Mouse (Mus musculus) forebrain, embryonic 14.5 days (tissue): ENCODE measurements around the gene Qrich2. TPM values are rescaled to one million over a fixed set of nuclear protein-coding genes. Genes with fewer than 3 reads are reported as not detected.
"Not testable (repeated sequence)": the region's sequence is repeated elsewhere in the genome, so short reads cannot be mapped to it uniquely, and the experiment has no call there.

Source experiments
- ATAC-seq: fragments of 200-750 bp; cut with Nextera tagmentation; 2 replicates; pipeline ENCODE4 v1.8.0; 2017; ENCODE audit warnings: mild to moderate bottlenecking, moderate library complexity
- DNase-seq: peaks from one replicate; pipeline ENCODE4 v3.0.0-alpha.2; 2015; ENCODE audit warnings: low spot score
- H3K27ac ChIP-seq: fragments of 300-500 bp; sonication (generic); 2 replicates; pipeline ENCODE4 v1.5.1; 2014; ENCODE audit warnings: low read depth, mild to moderate bottlenecking, control low read depth, low read length, moderate library complexity
- H3K27me3 ChIP-seq: fragments of 300-500 bp; sonication (generic); replicated peaks from 2 replicates; pipeline ENCODE4 v1.6.1; 2014; ENCODE audit warnings: low read length, control low read depth, mixed read lengths; ENCODE audit not compliant: control insufficient read depth, insufficient read depth
- H3K36me3 ChIP-seq: fragments of 300-500 bp; sonication (generic); 2 replicates; pipeline ENCODE4 v1.6.1; 2014; ENCODE audit warnings: low read length, control low read depth; ENCODE audit not compliant: control insufficient read depth, insufficient read depth
- H3K4me1 ChIP-seq: fragments of 300-500 bp; sonication (generic); 2 replicates; pipeline ENCODE4 v1.6.1; 2014; ENCODE audit warnings: antibody characterized with exemption, low read length, control low read depth; ENCODE audit not compliant: control insufficient read depth, insufficient read depth
- H3K4me2 ChIP-seq: fragments of 300-500 bp; sonication (generic); 2 replicates; pipeline ENCODE4 v1.6.1; 2014; ENCODE audit warnings: mild to moderate bottlenecking, control low read depth, low read length
- H3K4me3 ChIP-seq: fragments of 300-500 bp; sonication (generic); 2 replicates; pipeline ENCODE4 v1.5.1; 2014; ENCODE audit warnings: low read depth, low read length, control low read depth
- H3K9ac ChIP-seq: fragments of 300-500 bp; sonication (generic); 2 replicates; pipeline ENCODE4 v1.6.1; 2014; ENCODE audit warnings: mild to moderate bottlenecking, low read length, control low read depth, moderate library complexity
- H3K9me3 ChIP-seq: fragments of 300-500 bp; sonication (generic); replicated peaks from 2 replicates; pipeline ENCODE4 v1.6.1; 2016; ENCODE audit warnings: low read length, control low read depth, mixed read lengths; ENCODE audit not compliant: control insufficient read depth
- WGBS: fragments of 180-500 bp; shearing (Covaris S2); extraction: QIAGEN DNeasy Blood & Tissue Kit; methylation state at CpG from one replicate; pipeline ENCODE4 v1.1.7; 2014; 5-methylcytosine and 5-hydroxymethylcytosine counted together
- polyA plus RNA-seq: library from polyadenylated mRNA; unstranded; fragments of >200 nt; fragmentation: Nextera tagmentation; extraction: Ambion mirVana; gene quantifications from 2 replicates; pipeline ENCODE4 v1.2.1, GENCODE M21; 2014

Gene Qrich2
- polyA plus RNA-seq, 1 experiment from 2014 or later, result not detected

- H3K4me2 ChIP-seq, result peak overlapping the region; percentile 16; the same call in 1 of the 2 replicates
- H3K4me1 ChIP-seq, result peaks cover 12% of the 10 kb centered on the region
- no peak overlapping the region for H3K4me3 ChIP-seq
- ATAC-seq, result no peak
- H3K27me3 ChIP-seq, result no peaks in the 10 kb centered on the region
- H3K27ac ChIP-seq, result no peak overlapping the region
- no peak for DNase-seq
- no peaks in the 10 kb centered on the region for H3K9me3 ChIP-seq
- H3K9ac ChIP-seq, result no peak overlapping the region
- peaks cover 9% of the 10 kb centered on the region for H3K36me3 ChIP-seq
- WGBS, result 24% methylated on average over 22 of the region's 22 CpGs
These were observed 35.2 kb downstream of the Qrich2 start for GRCm38 (mm10) chr11:116430723-116431427.

DNA sequence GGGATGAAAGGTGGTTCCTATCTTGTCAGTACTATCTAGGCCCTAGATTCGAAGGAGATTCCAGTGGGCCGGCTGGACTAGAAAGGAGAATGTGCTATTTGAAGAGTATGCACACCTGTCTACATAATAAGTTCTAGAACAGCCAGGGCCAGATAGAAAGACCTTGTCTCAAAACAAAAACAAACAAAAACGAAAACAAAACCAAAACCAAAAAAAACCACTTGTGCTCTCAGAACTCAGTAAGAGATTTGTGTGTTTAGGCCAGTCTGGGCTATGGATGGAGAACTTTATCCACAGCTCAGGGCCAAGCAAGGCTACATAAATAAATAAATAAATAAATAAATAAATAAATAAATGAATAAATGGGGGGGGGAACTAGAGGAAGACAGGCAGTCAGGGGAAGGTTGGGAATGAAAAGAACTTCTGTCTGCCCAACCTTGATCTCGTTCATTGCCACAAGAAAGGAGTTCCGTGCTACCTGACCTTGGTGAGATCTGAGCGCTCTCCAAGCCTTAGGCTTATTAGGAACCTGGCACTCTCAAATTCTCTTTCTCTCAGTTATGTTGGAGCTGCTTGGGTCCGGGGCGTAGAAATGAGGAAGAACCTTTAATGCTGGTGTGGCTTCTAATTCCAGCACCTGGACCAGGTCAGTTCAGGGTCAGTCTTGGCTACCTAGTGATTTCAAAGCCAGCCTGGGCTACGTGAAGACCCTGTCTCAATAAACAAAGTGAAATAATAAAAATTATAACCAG is 36.0 kb downstream of the Qrich2 start:
- ATAC-seq (no peak), DNase-seq (no peak)
- WGBS, result 92% methylated on average over 9 of the region's 9 CpGs
- no peak overlapping the region for H3K27ac ChIP-seq
- no peak overlapping the region for H3K4me2 ChIP-seq
- peaks cover under 1% of the 10 kb centered on the region; the same call in 1 of the 2 replicates for H3K36me3 ChIP-seq
- H3K9me3 ChIP-seq, result no peaks in the 10 kb centered on the region
- H3K4me1 ChIP-seq, result peaks cover 4% of the 10 kb centered on the region
- H3K27me3 ChIP-seq, result no peaks in the 10 kb centered on the region
- no peak overlapping the region for H3K4me3 ChIP-seq
- H3K9ac ChIP-seq, result no peak overlapping the region

GRCm38 (mm10) chr11:116428872-116429859 is 36.9 kb downstream of the Qrich2 start:
- 61% methylated on average over 13 of the region's 13 CpGs for WGBS

DNA sequence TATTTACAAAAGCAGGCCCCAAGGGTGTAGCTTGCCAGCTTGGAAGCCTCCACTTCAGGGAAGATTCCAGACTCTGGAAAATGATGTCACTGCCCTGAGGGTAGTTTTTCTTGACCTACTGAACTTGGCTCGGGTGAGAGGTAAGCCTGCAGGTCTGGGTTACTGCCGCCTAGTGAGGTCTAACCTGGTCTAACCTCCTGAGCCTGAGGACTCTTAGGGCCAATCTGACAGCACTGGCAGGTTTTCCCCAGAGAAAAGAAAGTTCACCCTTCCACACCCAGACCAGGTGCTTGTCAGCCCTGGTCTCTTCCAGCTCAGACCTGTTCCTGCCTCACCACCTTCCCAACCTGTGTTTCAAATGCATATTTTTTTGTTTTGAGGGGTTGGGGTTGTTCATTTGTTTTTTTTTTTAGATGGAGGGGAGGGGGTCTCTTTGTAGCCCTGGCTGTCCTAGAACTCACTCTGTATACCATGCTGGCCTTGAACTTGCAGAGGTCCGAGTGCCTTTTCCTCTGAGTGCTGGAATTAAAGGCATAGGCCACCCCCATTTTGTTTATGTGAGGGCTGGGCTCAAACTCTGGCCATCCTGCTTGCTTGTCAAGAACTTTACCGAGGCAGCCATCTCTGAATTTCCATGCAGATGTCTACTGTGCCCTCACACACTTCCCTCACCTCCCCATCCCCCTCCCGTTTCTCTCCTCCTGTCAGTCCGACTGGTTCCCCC is 39.0 kb downstream of the Qrich2 start:
- Histone ChIP-seq H3K27ac (no peak overlapping the region), H3K36me3 (no peaks in the 10 kb centered on the region), H3K4me2 (no peak overlapping the region), H3K4me3 (no peak overlapping the region), H3K9me3 (no peaks in the 10 kb centered on the region), H3K9ac (no peak overlapping the region), H3K27me3 (no peaks in the 10 kb centered on the region), H3K4me1 (peaks cover 4% of the 10 kb centered on the region; the same call in 1 of the 2 replicates)
- no peak for DNase-seq
- no peak for ATAC-seq
- 76% methylated on average over 6 of the region's 6 CpGs for WGBS

More at GRCm38 (mm10) chr11:116428872-116429859, 36.9 kb downstream of the Qrich2 start:
- H3K27me3 ChIP-seq, result no peaks in the 10 kb centered on the region
- no peak overlapping the region for H3K27ac ChIP-seq
- H3K36me3 ChIP-seq, result no peaks in the 10 kb centered on the region
- H3K4me1 ChIP-seq, result peaks cover 4% of the 10 kb centered on the region; the same call in 1 of the 2 replicates
- H3K4me3 ChIP-seq, result no peak overlapping the region
- H3K4me2 ChIP-seq, result no peak overlapping the region
- H3K9ac ChIP-seq, result no peak overlapping the region
- H3K9me3 ChIP-seq, result no peaks in the 10 kb centered on the region
- DNase-seq (no peak), ATAC-seq (no peak)

DNA sequence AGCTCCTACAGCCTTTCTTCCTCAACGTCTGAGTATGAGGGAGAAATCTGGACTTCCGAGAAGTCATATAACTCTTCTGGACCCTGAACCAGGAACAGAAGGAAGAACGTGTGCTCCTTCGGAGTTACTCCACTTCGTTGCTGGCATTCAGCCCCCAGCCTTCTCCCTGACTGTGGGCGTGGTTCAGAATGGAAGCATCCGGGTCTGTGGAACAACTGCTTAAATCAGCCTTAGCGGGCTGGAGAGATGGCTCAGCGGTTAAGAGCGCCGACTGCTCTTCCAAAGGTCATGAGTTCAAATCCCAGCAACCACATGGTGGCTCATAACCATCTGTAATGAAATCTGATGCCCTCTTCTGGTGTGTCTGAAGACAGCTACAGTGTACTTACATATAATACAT is 39.7 kb downstream of the Qrich2 start:
- H3K4me3 ChIP-seq, H3K9me3 ChIP-seq, H3K4me2 ChIP-seq, H3K9ac ChIP-seq, DNase-seq, H3K36me3 ChIP-seq, H3K27ac ChIP-seq, ATAC-seq, H3K4me1 ChIP-seq, H3K27me3 ChIP-seq: not testable (repeated sequence)
- 90% methylated on average over 11 of the region's 11 CpGs for WGBS

- no peak for DNase-seq
- H3K36me3 ChIP-seq, result no peaks in the 10 kb centered on the region
- H3K9ac ChIP-seq, result no peak overlapping the region
- WGBS, result 57% methylated on average over 8 of the region's 8 CpGs
- no peak for ATAC-seq
- no peaks in the 10 kb centered on the region for H3K9me3 ChIP-seq
- no peaks in the 10 kb centered on the region for H3K27me3 ChIP-seq
- H3K4me2 ChIP-seq, result no peak overlapping the region
- H3K4me3 ChIP-seq, result no peak overlapping the region
- H3K27ac ChIP-seq, result no peak overlapping the region
- H3K4me1 ChIP-seq, result no peaks in the 10 kb centered on the region
These were observed 41.2 kb downstream of the Qrich2 start for GRCm38 (mm10) chr11:116424621-116425407.

GRCm38 (mm10) chr11:116423782-116424620 is 42.0 kb downstream of the Qrich2 start:
- Histone ChIP-seq H3K4me1 (no peaks in the 10 kb centered on the region), H3K36me3 (no peaks in the 10 kb centered on the region), H3K4me2 (no peak overlapping the region), H3K9ac (no peak overlapping the region), H3K27ac (no peak overlapping the region), H3K9me3 (no peaks in the 10 kb centered on the region), H3K27me3 (no peaks in the 10 kb centered on the region), H3K4me3 (no peak overlapping the region)
- DNase-seq (no peak), ATAC-seq (no peak)
- WGBS, result 90% methylated on average over 10 of the region's 10 CpGs
